Mouse (Mus musculus): ENCODE measurements at regions not wholly inside any gene's neighbourhood (a gene's known extent, or its start where the extent isn't known, plus 50 kb on each side); places are given as distances from the start of the nearest gene placed in this dataset.

- TF ChIP-seq CTCF (conservative IDR thresholded peaks at IDR 0.05; ENCODE audit: low read length): no peak
- TF ChIP-seq POU5F1 (IDR thresholded peaks at IDR 0.05; ENCODE audit: borderline replicate concordance, low read length): no peak
- TF ChIP-seq NANOG (IDR thresholded peaks at IDR 0.05; ENCODE audit: borderline replicate concordance, low read length): no peak
These were observed 615.3 kb upstream of the Sall1 start for GRCm38 (mm10) chr8:89658998-89659944.

Data from E14TG2a.4 (cell line).